Mouse (Mus musculus) cortical plate, adult 2 months (tissue): ENCODE measurements around the gene Thsd7b.

ENCODE experiments used
- CTCF ChIP-seq: fragments of 200-500 bp; IDR thresholded peaks from 2 replicates; pipeline ENCODE4 v1.5.1; 2011; ENCODE audit warnings: mild to moderate bottlenecking, control low read depth, low read length; ENCODE audit not compliant: insufficient read depth; ENCODE audit errors: extremely low read depth
- POLR2A ChIP-seq: fragments of 200-500 bp; IDR thresholded peaks from 2 replicates; pipeline ENCODE4 v1.6.1; 2011; ENCODE audit warnings: mild to moderate bottlenecking, low read length, control low read depth; ENCODE audit not compliant: insufficient read depth; ENCODE audit errors: extremely low read depth

GRCm38 (mm10) chr1:129324798-129325197, 51.7 kb downstream of the Thsd7b start:
- TF ChIP-seq POLR2A (no peak), CTCF (no peak)
